Mouse (Mus musculus): ENCODE measurements around the gene Madd.

DNA sequence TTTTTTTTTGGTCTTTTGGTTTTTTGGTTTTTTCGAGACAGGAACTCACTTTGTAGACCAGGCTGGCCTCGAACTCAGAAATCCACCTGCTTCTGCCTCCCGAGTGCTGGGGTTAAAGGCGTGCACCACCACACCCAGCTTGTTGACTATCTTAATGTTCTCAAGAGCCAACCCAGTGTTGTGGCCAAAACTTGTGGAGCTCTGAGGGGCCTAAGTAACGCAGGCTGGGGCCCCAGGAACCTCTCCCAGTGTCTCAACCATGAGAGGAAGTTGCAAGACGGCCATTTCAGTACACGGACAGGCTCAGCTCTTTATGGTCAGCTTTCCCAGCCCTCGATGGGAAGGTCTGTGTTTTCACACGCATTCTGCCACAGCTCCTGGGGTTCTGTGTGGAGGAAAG is 94.7 kb downstream of the Madd start:
- no peak for TF ChIP-seq CTCF (IDR thresholded peaks at IDR 0.05; ENCODE audit: borderline replicate concordance, extremely low read depth, insufficient read depth, insufficient read length)
- no peak for TF ChIP-seq POLR2A (IDR thresholded peaks at IDR 0.05; ENCODE audit: borderline replicate concordance, extremely low read depth, insufficient read depth, insufficient read length, poor library complexity, severe bottlenecking)
